Mouse (Mus musculus): ENCODE results near the gene Phrf1.

Phrf1 gene

GRCm38 (mm10) chr7:141228279-141229067, at the start of gene Phrf1:
TSS of gene Phrf1 (plus strand) at chr7:141228784.
- peak; percentile 21; the same call in 1 of the 2 replicates for TF ChIP-seq GATA4 (IDR thresholded peaks at IDR 0.05; ENCODE audit: insufficient replicate concordance, low read length)

GRCm38 (mm10) chr7:141188194-141188593, 40.4 kb upstream of the Phrf1 start:
- TF ChIP-seq GATA4 (IDR thresholded peaks at IDR 0.05; ENCODE audit: insufficient replicate concordance, low read length), result no peak

- TF ChIP-seq GATA4 (IDR thresholded peaks at IDR 0.05; ENCODE audit: insufficient replicate concordance, low read length), result no peak
These were observed 39.9 kb upstream of the Phrf1 start for GRCm38 (mm10) chr7:141188733-141189132.

GRCm38 (mm10) chr7:141190220-141190619, 38.4 kb upstream of the Phrf1 start:
- no peak for TF ChIP-seq GATA4 (IDR thresholded peaks at IDR 0.05; ENCODE audit: insufficient replicate concordance, low read length)

GRCm38 (mm10) chr7:141191036-141191435, 37.5 kb upstream of the Phrf1 start:
- TF ChIP-seq GATA4 (IDR thresholded peaks at IDR 0.05; ENCODE audit: insufficient replicate concordance, low read length), result no peak

- TF ChIP-seq GATA4 (IDR thresholded peaks at IDR 0.05; ENCODE audit: insufficient replicate concordance, low read length), result no peak
These were observed 36.5 kb upstream of the Phrf1 start for GRCm38 (mm10) chr7:141191796-141192685.

- TF ChIP-seq GATA4 (IDR thresholded peaks at IDR 0.05; ENCODE audit: insufficient replicate concordance, low read length), result no peak
These were observed 35.7 kb upstream of the Phrf1 start for GRCm38 (mm10) chr7:141192776-141193347.

GRCm38 (mm10) chr7:141193348-141193856, 35.2 kb upstream of the Phrf1 start:
- TF ChIP-seq GATA4 (IDR thresholded peaks at IDR 0.05; ENCODE audit: insufficient replicate concordance, low read length), result no peak

GRCm38 (mm10) chr7:141193948-141194347, 34.6 kb upstream of the Phrf1 start, which contains the start of the genes Hras and Lrrc56:
TSS of gene Hras (minus strand) at chr7:141194005.
TSS of gene Lrrc56 (plus strand) at chr7:141194157.
- no peak for TF ChIP-seq GATA4 (IDR thresholded peaks at IDR 0.05; ENCODE audit: insufficient replicate concordance, low read length)

- TF ChIP-seq GATA4 (IDR thresholded peaks at IDR 0.05; ENCODE audit: insufficient replicate concordance, low read length), result no peak
These were observed 34.2 kb upstream of the Phrf1 start for GRCm38 (mm10) chr7:141194409-141194808.

- no peak for TF ChIP-seq GATA4 (IDR thresholded peaks at IDR 0.05; ENCODE audit: insufficient replicate concordance, low read length)
These were observed 33.8 kb upstream of the Phrf1 start for GRCm38 (mm10) chr7:141194830-141195229.

- no peak for TF ChIP-seq GATA4 (IDR thresholded peaks at IDR 0.05; ENCODE audit: insufficient replicate concordance, low read length)
These were observed 32.8 kb upstream of the Phrf1 start for GRCm38 (mm10) chr7:141195754-141196153.

GRCm38 (mm10) chr7:141196619-141197282, 31.8 kb upstream of the Phrf1 start:
- no peak for TF ChIP-seq GATA4 (IDR thresholded peaks at IDR 0.05; ENCODE audit: insufficient replicate concordance, low read length)

GRCm38 (mm10) chr7:141198121-141198520, 30.5 kb upstream of the Phrf1 start:
- no peak for TF ChIP-seq GATA4 (IDR thresholded peaks at IDR 0.05; ENCODE audit: insufficient replicate concordance, low read length)

GRCm38 (mm10) chr7:141204546-141204945, 24.0 kb upstream of the Phrf1 start:
- no peak for TF ChIP-seq GATA4 (IDR thresholded peaks at IDR 0.05; ENCODE audit: insufficient replicate concordance, low read length)
